Mouse (Mus musculus) cortical plate, adult 2 months (tissue): ENCODE data around the gene Sema5a.

Experiments
- CTCF ChIP-seq: fragments of 200-500 bp; IDR thresholded peaks from 2 replicates; pipeline ENCODE4 v1.5.1; 2011; ENCODE audit warnings: mild to moderate bottlenecking, control low read depth, low read length; ENCODE audit not compliant: insufficient read depth; ENCODE audit errors: extremely low read depth
- POLR2A ChIP-seq: fragments of 200-500 bp; IDR thresholded peaks from 2 replicates; pipeline ENCODE4 v1.6.1; 2011; ENCODE audit warnings: mild to moderate bottlenecking, low read length, control low read depth; ENCODE audit not compliant: insufficient read depth; ENCODE audit errors: extremely low read depth

GRCm38 (mm10) chr15:32241666-32242065, 2.9 kb upstream of the Sema5a start:
- TF ChIP-seq CTCF (no peak), POLR2A (no peak)
